Mouse (Mus musculus): ENCODE results near the gene Rrn3. TPM values are rescaled to one million over a fixed set of nuclear protein-coding genes. Genes with fewer than 3 reads are reported as not detected.

Rrn3 gene
- polyA plus RNA-seq, 1 experiment, result 6.4 TPM

- Histone ChIP-seq H3K36me3 (replicated peaks; ENCODE audit: low read length) (peaks cover 43% of the 10 kb centered on the region), H3K27me3 (replicated peaks) (no peaks in the 10 kb centered on the region), H3K4me3 (replicated peaks) (peak within 1 kb of the TSS; percentile 97), H3K4me1 (peaks cover 49% of the 10 kb centered on the region), H3K9me3 (no peaks in the 10 kb centered on the region)
- no peak for TF ChIP-seq GATA1 (IDR thresholded peaks at IDR 0.05; ENCODE audit: borderline replicate concordance, low read length)
- no peak for TF ChIP-seq FLI1 (IDR thresholded peaks at IDR 0.05; ENCODE audit: low read length)
Observed at GRCm38 (mm10) chr16:13818560-13819393, 38.3 kb downstream of the Rrn3 start, which contains the start of gene Ntan1. Gene Ntan1, plus strand, starts transcription at chr16:13818845.

GRCm38 (mm10) chr16:13819394-13819743 is 38.9 kb downstream of the Rrn3 start:
- TF ChIP-seq FLI1 (IDR thresholded peaks at IDR 0.05; ENCODE audit: low read length) (no peak), GATA1 (IDR thresholded peaks at IDR 0.05; ENCODE audit: borderline replicate concordance, low read length) (no peak)
- Histone ChIP-seq H3K4me1 (peaks cover 52% of the 10 kb centered on the region), H3K27me3 (replicated peaks) (no peaks in the 10 kb centered on the region), H3K4me3 (replicated peaks) (peak overlapping the region; percentile 97), H3K36me3 (replicated peaks; ENCODE audit: low read length) (peaks cover 41% of the 10 kb centered on the region), H3K9me3 (no peaks in the 10 kb centered on the region)

- TF ChIP-seq GATA1 (IDR thresholded peaks at IDR 0.05; ENCODE audit: borderline replicate concordance, low read length), result no peak
- TF ChIP-seq FLI1 (IDR thresholded peaks at IDR 0.05; ENCODE audit: low read length), result no peak
- H3K9me3 ChIP-seq, result no peaks in the 10 kb centered on the region
- H3K27me3 ChIP-seq (replicated peaks), result no peaks in the 10 kb centered on the region
- H3K4me3 ChIP-seq (replicated peaks), result peak overlapping the region; percentile 97
- peaks cover 38% of the 10 kb centered on the region for H3K36me3 ChIP-seq (replicated peaks; ENCODE audit: low read length)
- H3K4me1 ChIP-seq, result peaks cover 58% of the 10 kb centered on the region
Observed at GRCm38 (mm10) chr16:13819806-13820500, 39.4 kb downstream of the Rrn3 start.

- Histone ChIP-seq H3K4me3 (replicated peaks) (peak overlapping the region; percentile 80), H3K36me3 (replicated peaks; ENCODE audit: low read length) (peaks cover 35% of the 10 kb centered on the region), H3K4me1 (peaks cover 62% of the 10 kb centered on the region), H3K9me3 (no peaks in the 10 kb centered on the region), H3K27me3 (replicated peaks) (no peaks in the 10 kb centered on the region)
- TF ChIP-seq GATA1 (IDR thresholded peaks at IDR 0.05; ENCODE audit: borderline replicate concordance, low read length), result no peak
- no peak for TF ChIP-seq FLI1 (IDR thresholded peaks at IDR 0.05; ENCODE audit: low read length)
Observed at GRCm38 (mm10) chr16:13820771-13821170, 40.3 kb downstream of the Rrn3 start.

- peaks cover 67% of the 10 kb centered on the region for H3K36me3 ChIP-seq (replicated peaks; ENCODE audit: low read length)
Observed at GRCm38 (mm10) chr16:13825781-13826490, 45.4 kb downstream of the Rrn3 start.

GRCm38 (mm10) chr16:13826511-13826910 is 46.0 kb downstream of the Rrn3 start:
- Histone ChIP-seq H3K36me3 (replicated peaks; ENCODE audit: low read length) (peaks cover 71% of the 10 kb centered on the region), H3K9me3 (no peaks in the 10 kb centered on the region), H3K4me3 (replicated peaks) (no peak overlapping the region), H3K4me1 (peaks cover 49% of the 10 kb centered on the region), H3K27me3 (replicated peaks) (no peaks in the 10 kb centered on the region)
- TF ChIP-seq GATA1 (IDR thresholded peaks at IDR 0.05; ENCODE audit: borderline replicate concordance, low read length) (no peak), FLI1 (IDR thresholded peaks at IDR 0.05; ENCODE audit: low read length) (no peak)

More at GRCm38 (mm10) chr16:13825781-13826490, 45.4 kb downstream of the Rrn3 start:
- no peak for TF ChIP-seq GATA1 (IDR thresholded peaks at IDR 0.05; ENCODE audit: borderline replicate concordance, low read length)
- TF ChIP-seq FLI1 (IDR thresholded peaks at IDR 0.05; ENCODE audit: low read length), result no peak
- Histone ChIP-seq H3K4me1 (peaks cover 53% of the 10 kb centered on the region), H3K27me3 (replicated peaks) (no peaks in the 10 kb centered on the region), H3K9me3 (no peaks in the 10 kb centered on the region), H3K4me3 (replicated peaks) (peak overlapping the region; percentile 78)

- Histone ChIP-seq H3K9me3 (no peaks in the 10 kb centered on the region), H3K27me3 (replicated peaks) (no peaks in the 10 kb centered on the region), H3K4me1 (peaks cover 19% of the 10 kb centered on the region), H3K36me3 (replicated peaks; ENCODE audit: low read length) (peaks cover 96% of the 10 kb centered on the region), H3K4me3 (replicated peaks) (no peak overlapping the region)
- TF ChIP-seq GATA1 (IDR thresholded peaks at IDR 0.05; ENCODE audit: borderline replicate concordance, low read length) (no peak), FLI1 (IDR thresholded peaks at IDR 0.05; ENCODE audit: low read length) (no peak)
Observed at GRCm38 (mm10) chr16:13830444-13830843, 49.9 kb downstream of the Rrn3 start.

GRCm38 (mm10) chr16:13831606-13832005 is 51.1 kb downstream of the Rrn3 start:
- no peak overlapping the region for H3K4me3 ChIP-seq (replicated peaks)
- H3K27me3 ChIP-seq (replicated peaks), result no peaks in the 10 kb centered on the region
- TF ChIP-seq FLI1 (IDR thresholded peaks at IDR 0.05; ENCODE audit: low read length), result no peak
- no peak for TF ChIP-seq GATA1 (IDR thresholded peaks at IDR 0.05; ENCODE audit: borderline replicate concordance, low read length)
- peaks cover 98% of the 10 kb centered on the region for H3K36me3 ChIP-seq (replicated peaks; ENCODE audit: low read length)
- H3K9me3 ChIP-seq, result no peaks in the 10 kb centered on the region
- H3K4me1 ChIP-seq, result peaks cover 8% of the 10 kb centered on the region

- H3K27me3 ChIP-seq (replicated peaks), result no peaks in the 10 kb centered on the region
- no peaks in the 10 kb centered on the region for H3K9me3 ChIP-seq
- peaks cover 99% of the 10 kb centered on the region for H3K36me3 ChIP-seq (replicated peaks; ENCODE audit: low read length)
- no peak overlapping the region for H3K4me3 ChIP-seq (replicated peaks)
- no peaks in the 10 kb centered on the region for H3K4me1 ChIP-seq
- TF ChIP-seq GATA1 (IDR thresholded peaks at IDR 0.05; ENCODE audit: borderline replicate concordance, low read length) (no peak), FLI1 (IDR thresholded peaks at IDR 0.05; ENCODE audit: low read length) (no peak)
Observed at GRCm38 (mm10) chr16:13834382-13834781, 53.9 kb downstream of the Rrn3 start.

Data from megakaryocyte, embryonic 14.5 days (primary cell).